Mouse (Mus musculus): ENCODE measurements at regions not wholly inside any gene's neighbourhood (a gene's known extent, or its start where the extent isn't known, plus 50 kb on each side); places are given as distances from the start of the nearest gene placed in this dataset.
"Not testable (repeated sequence)": the region's sequence is repeated elsewhere in the genome, so short reads cannot be mapped to it uniquely, and the experiment has no call there.

DNA sequence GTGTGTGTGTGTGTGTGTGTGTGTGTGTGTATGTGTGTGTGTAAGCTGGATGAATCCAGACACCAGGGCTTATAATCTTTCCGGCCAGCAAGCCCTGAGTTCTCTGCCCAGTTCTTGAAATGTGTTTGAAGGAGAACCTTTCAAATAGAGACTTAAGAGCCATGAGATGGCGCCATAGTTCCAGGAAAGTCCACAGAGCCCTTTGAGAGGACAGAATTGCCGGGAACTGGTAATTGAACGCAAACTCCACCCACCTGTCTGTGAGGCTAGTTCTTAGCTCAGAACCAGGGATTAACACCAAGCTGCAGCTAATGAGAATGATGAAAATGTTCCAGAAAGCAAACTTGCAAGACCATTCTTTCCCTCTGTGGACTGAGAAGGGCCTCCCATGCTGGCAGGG, 72.2 kb downstream of the Trim42 start:
- no peaks in the 10 kb centered on the region for H3K36me3 ChIP-seq (ENCODE audit: control insufficient read depth, insufficient read depth, low read length)
- 10% methylated on average over 4 of the region's 4 CpGs for WGBS
- no peak overlapping the region for H3K9ac ChIP-seq (ENCODE audit: low read depth, low read length)
- H3K4me1 ChIP-seq (ENCODE audit: control insufficient read depth, insufficient read depth, low read length): no peaks in the 10 kb centered on the region
- H3K4me3 ChIP-seq (ENCODE audit: low read length): no peak overlapping the region
- ATAC-seq: 0 out of 2 replicates have a peak, but pooled peaks have one; percentile 52
- H3K27me3 ChIP-seq (replicated peaks; ENCODE audit: control insufficient read depth, insufficient read depth, low read length): no peaks in the 10 kb centered on the region
- no peak overlapping the region for H3K27ac ChIP-seq (ENCODE audit: low read length)
- H3K9me3 ChIP-seq (ENCODE audit: control insufficient read depth, low read length): no peaks in the 10 kb centered on the region
- no peak overlapping the region for H3K4me2 ChIP-seq (ENCODE audit: low read depth, low read length)

DNA sequence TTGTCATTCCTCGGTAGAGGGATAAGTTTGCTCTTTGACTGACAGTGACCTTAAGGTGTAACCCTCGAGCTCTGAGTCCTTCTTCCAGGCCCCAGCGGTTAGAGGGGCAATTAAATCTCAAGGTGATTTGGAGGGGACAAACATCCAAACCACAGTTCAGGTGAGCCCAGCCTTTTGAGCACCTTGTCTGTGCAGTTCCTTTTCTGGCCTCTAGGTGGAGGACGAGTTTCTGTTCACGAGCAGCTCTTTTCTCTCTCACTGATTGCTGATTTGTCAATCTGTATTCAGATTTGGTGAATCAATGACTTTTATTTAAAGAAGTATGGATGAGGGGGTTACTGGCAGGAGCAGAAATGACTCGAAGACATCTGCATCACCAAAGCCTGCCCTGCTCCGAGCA, 74.0 kb downstream of the Trim42 start:
- Histone ChIP-seq H3K4me1 (ENCODE audit: control insufficient read depth, insufficient read depth, low read length) (no peaks in the 10 kb centered on the region), H3K27ac (ENCODE audit: low read length) (no peak overlapping the region), H3K4me2 (ENCODE audit: low read depth, low read length) (no peak overlapping the region), H3K36me3 (ENCODE audit: control insufficient read depth, insufficient read depth, low read length) (no peaks in the 10 kb centered on the region), H3K9ac (ENCODE audit: low read depth, low read length) (no peak overlapping the region), H3K9me3 (ENCODE audit: control insufficient read depth, low read length) (no peaks in the 10 kb centered on the region), H3K27me3 (replicated peaks; ENCODE audit: control insufficient read depth, insufficient read depth, low read length) (no peaks in the 10 kb centered on the region), H3K4me3 (ENCODE audit: low read length) (no peak overlapping the region)
- ATAC-seq: no peak
- 26% methylated on average over 7 of the region's 7 CpGs for WGBS

DNA sequence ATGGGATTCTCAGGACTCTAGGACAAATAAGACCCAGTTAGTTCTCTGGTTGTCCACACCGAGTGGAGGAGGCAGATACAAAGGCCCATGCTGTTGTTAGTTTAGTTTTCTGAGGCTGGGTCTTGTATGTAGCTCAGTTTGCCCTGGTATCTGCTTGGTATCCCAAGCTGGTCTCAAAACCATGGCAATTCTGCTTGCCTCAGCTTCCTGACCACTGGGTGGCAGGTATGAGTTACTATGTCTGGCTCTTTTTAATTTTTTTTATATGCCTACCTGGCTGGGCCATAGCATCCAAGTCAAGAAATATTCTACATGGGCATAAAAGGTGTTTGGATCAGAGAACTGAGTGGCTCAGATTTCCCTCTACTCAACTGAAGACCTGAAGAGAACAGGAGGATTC, 77.9 kb downstream of the Trim42 start:
- no peak for ATAC-seq
- H3K9me3 ChIP-seq (ENCODE audit: control insufficient read depth, low read length): no peaks in the 10 kb centered on the region
- H3K27me3 ChIP-seq (replicated peaks; ENCODE audit: control insufficient read depth, insufficient read depth, low read length): no peaks in the 10 kb centered on the region
- H3K9ac ChIP-seq (ENCODE audit: low read depth, low read length): no peak overlapping the region
- H3K36me3 ChIP-seq (ENCODE audit: control insufficient read depth, insufficient read depth, low read length): no peaks in the 10 kb centered on the region
- no peak overlapping the region for H3K4me2 ChIP-seq (ENCODE audit: low read depth, low read length)
- H3K27ac ChIP-seq (ENCODE audit: low read length): no peak overlapping the region
- WGBS: 70% methylated on average over 1 of the region's 1 CpGs
- no peak overlapping the region for H3K4me3 ChIP-seq (ENCODE audit: low read length)
- no peaks in the 10 kb centered on the region for H3K4me1 ChIP-seq (ENCODE audit: control insufficient read depth, insufficient read depth, low read length)

DNA sequence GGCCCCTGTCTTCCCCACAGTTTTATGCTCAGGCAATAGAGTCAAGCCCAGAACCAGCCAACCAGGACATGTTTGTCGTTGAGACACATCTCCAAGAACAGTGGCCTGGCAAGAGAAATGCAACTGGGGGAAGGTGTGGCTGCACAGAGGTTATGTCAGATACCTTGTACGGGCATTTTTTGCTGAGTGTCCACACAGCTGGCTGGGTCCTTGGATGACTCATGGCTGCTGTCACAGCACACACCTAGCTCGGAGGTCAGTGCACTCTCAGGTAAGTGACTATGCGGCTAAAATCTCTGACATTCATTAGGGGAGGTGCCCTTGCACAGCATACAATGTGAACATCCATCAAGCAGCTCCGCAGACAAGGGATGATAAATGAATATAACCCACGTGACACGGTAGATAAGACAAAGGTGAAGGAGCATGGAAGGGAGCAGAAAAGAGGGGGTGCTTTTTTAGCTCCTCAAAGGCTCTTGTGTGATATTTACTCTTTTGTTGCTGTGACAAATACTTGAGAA, 85.4 kb downstream of the Trim42 start:
- Histone ChIP-seq H3K27me3 (replicated peaks; ENCODE audit: control insufficient read depth, insufficient read depth, low read length) (no peaks in the 10 kb centered on the region), H3K9ac (ENCODE audit: low read depth, low read length) (no peak overlapping the region), H3K27ac (ENCODE audit: low read length) (no peak overlapping the region), H3K4me1 (ENCODE audit: control insufficient read depth, insufficient read depth, low read length) (peaks cover 2% of the 10 kb centered on the region; the same call in 1 of the 2 replicates), H3K4me2 (ENCODE audit: low read depth, low read length) (no peak overlapping the region), H3K4me3 (ENCODE audit: low read length) (no peak overlapping the region), H3K9me3 (ENCODE audit: control insufficient read depth, low read length) (no peaks in the 10 kb centered on the region), H3K36me3 (ENCODE audit: control insufficient read depth, insufficient read depth, low read length) (no peaks in the 10 kb centered on the region)
- ATAC-seq: peak; percentile 79
- WGBS: 42% methylated on average over 7 of the region's 7 CpGs

DNA sequence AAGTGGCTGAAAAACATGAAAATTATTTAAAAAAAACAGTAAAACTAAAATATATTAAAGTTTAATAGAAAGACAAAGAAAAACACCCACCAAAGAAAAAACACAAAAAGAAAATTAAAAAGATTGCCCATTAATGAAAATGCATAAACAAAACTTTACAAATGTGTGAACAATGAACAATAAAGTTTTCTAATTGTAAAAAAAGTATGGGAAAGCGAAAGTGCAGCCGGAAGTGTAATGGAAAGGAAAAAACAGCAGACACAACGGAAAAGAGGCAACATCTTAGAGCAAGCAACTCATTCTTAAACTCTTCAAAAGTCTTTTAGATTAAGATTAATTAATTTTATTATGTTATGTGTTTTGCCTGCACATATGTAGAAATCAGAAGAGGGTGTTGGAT, 87.7 kb downstream of the Trim42 start:
- Histone ChIP-seq H3K4me1 (ENCODE audit: control insufficient read depth, insufficient read depth, low read length) (peaks cover 2% of the 10 kb centered on the region; the same call in 1 of the 2 replicates), H3K36me3 (ENCODE audit: control insufficient read depth, insufficient read depth, low read length) (no peaks in the 10 kb centered on the region), H3K27ac (ENCODE audit: low read length) (no peak overlapping the region), H3K9ac (ENCODE audit: low read depth, low read length) (no peak overlapping the region), H3K4me3 (ENCODE audit: low read length) (no peak overlapping the region), H3K27me3 (replicated peaks; ENCODE audit: control insufficient read depth, insufficient read depth, low read length) (no peaks in the 10 kb centered on the region), H3K9me3 (ENCODE audit: control insufficient read depth, low read length) (no peaks in the 10 kb centered on the region), H3K4me2 (ENCODE audit: low read depth, low read length) (no peak overlapping the region)
- ATAC-seq: no peak
- 92% methylated on average over 3 of the region's 3 CpGs for whole genome bisulfite sequencing

DNA sequence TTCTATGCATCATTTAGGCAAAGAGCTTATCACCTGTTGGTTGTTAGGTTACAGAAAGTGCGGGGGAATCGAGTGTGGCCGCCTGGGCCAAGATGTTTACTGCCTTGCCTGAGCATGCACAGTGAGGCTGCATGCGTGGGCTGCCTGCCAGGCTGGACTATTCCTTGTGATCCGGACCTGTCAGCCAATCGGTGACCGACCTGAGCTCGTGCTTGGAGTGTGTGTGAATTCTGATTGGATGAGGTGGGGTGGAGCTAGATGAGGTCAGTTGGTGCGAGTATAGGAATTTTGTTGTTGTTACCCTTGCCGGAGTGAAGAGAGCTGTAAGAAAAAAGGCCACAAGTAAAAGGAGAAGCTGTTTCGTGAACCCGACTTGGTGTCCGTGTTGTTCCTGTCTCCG, 94.3 kb downstream of the Trim42 start:
- not testable (repeated sequence) for H3K9me3 ChIP-seq (ENCODE audit: control insufficient read depth, low read length); H3K4me2 ChIP-seq (ENCODE audit: low read depth, low read length); H3K27me3 ChIP-seq (replicated peaks; ENCODE audit: control insufficient read depth, insufficient read depth, low read length); ATAC-seq; H3K36me3 ChIP-seq (ENCODE audit: control insufficient read depth, insufficient read depth, low read length); H3K4me3 ChIP-seq (ENCODE audit: low read length); H3K27ac ChIP-seq (ENCODE audit: low read length); H3K9ac ChIP-seq (ENCODE audit: low read depth, low read length); H3K4me1 ChIP-seq (ENCODE audit: control insufficient read depth, insufficient read depth, low read length)
- WGBS: 82% methylated on average over 14 of the region's 14 CpGs

DNA sequence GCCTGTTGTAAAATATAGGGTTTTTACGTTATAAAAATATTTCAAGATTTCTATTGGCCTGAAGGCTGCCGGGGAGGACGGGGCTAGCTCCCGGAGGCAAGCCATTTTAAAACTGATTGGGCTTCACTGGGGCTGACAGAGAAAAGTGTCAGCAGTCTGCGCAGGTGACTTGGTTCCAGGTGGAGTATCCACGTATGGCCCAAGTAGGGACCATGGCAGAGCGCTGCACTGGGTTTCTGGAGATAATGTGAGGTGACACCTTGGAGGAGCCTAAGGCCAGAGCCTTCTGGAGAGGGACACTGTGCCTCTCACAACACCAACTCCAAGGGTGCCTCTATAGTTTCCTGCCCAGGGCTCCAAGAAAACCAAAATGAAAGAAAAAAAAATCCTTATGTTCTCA, 95.9 kb downstream of the Trim42 start:
- H3K4me1 ChIP-seq (ENCODE audit: control insufficient read depth, insufficient read depth, low read length): no peaks in the 10 kb centered on the region
- no peak overlapping the region for H3K9ac ChIP-seq (ENCODE audit: low read depth, low read length)
- no peaks in the 10 kb centered on the region for H3K36me3 ChIP-seq (ENCODE audit: control insufficient read depth, insufficient read depth, low read length)
- H3K9me3 ChIP-seq (ENCODE audit: control insufficient read depth, low read length): no peaks in the 10 kb centered on the region
- WGBS: 83% methylated on average over 7 of the region's 7 CpGs
- H3K27me3 ChIP-seq (replicated peaks; ENCODE audit: control insufficient read depth, insufficient read depth, low read length): no peaks in the 10 kb centered on the region
- no peak overlapping the region for H3K4me3 ChIP-seq (ENCODE audit: low read length)
- no peak overlapping the region for H3K27ac ChIP-seq (ENCODE audit: low read length)
- no peak overlapping the region for H3K4me2 ChIP-seq (ENCODE audit: low read depth, low read length)
- no peak for ATAC-seq

DNA sequence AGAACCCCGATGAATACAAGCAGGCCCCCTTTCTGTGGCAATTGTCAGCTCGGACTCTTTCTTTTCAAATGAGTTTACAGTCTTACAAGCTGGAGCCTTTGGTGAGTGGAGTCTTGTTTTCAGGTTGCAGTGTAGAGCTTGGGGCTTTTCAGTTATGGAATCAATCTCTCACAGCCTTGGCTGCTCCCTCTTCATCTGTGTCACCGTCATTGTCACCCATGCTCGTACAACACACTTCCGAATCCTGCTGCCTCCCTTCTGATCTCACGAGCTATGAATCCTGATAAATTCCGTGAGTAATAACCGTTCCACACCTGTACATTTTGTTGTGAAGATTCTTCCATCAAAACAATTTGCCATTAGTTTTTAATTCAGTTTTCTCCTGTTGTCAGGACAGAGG, 97.7 kb downstream of the Trim42 start:
- no peak overlapping the region for H3K4me2 ChIP-seq (ENCODE audit: low read depth, low read length)
- 92% methylated on average over 8 of the region's 8 CpGs for whole genome bisulfite sequencing
- no peaks in the 10 kb centered on the region for H3K36me3 ChIP-seq (ENCODE audit: control insufficient read depth, insufficient read depth, low read length)
- H3K4me3 ChIP-seq (ENCODE audit: low read length): no peak overlapping the region
- ATAC-seq: no peak
- H3K27me3 ChIP-seq (replicated peaks; ENCODE audit: control insufficient read depth, insufficient read depth, low read length): no peaks in the 10 kb centered on the region
- no peak overlapping the region for H3K27ac ChIP-seq (ENCODE audit: low read length)
- no peaks in the 10 kb centered on the region for H3K9me3 ChIP-seq (ENCODE audit: control insufficient read depth, low read length)
- H3K4me1 ChIP-seq (ENCODE audit: control insufficient read depth, insufficient read depth, low read length): no peaks in the 10 kb centered on the region
- H3K9ac ChIP-seq (ENCODE audit: low read depth, low read length): no peak overlapping the region

DNA sequence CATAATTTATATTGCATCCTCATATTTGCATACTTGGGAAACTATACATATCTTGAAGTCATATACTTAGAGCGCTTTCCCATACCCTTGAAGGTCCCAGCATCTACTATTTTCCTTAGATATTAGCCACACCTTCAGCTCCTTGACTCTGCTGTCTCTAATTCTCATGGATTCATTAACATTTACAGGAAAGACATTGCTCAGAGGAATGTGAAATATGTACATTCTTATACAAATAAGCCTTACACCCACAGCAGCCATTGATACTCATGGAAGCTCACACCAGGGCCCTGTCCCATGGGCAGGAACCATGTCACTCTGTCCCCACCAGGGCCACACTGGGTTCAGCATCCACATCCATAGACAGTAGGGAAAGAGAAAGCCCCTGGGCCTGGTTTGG, 122.1 kb downstream of the Trim42 start:
- H3K27me3 ChIP-seq (replicated peaks; ENCODE audit: control insufficient read depth, insufficient read depth, low read length): no peaks in the 10 kb centered on the region
- no peaks in the 10 kb centered on the region for H3K4me1 ChIP-seq (ENCODE audit: control insufficient read depth, insufficient read depth, low read length)
- no peaks in the 10 kb centered on the region for H3K36me3 ChIP-seq (ENCODE audit: control insufficient read depth, insufficient read depth, low read length)
- no peak overlapping the region for H3K4me2 ChIP-seq (ENCODE audit: low read depth, low read length)
- H3K9ac ChIP-seq (ENCODE audit: low read depth, low read length): no peak overlapping the region
- H3K4me3 ChIP-seq (ENCODE audit: low read length): no peak overlapping the region
- no peak overlapping the region for H3K27ac ChIP-seq (ENCODE audit: low read length)
- H3K9me3 ChIP-seq (ENCODE audit: control insufficient read depth, low read length): no peaks in the 10 kb centered on the region
- WGBS: 95% methylated on average over 1 of the region's 1 CpGs
- ATAC-seq: no peak

DNA sequence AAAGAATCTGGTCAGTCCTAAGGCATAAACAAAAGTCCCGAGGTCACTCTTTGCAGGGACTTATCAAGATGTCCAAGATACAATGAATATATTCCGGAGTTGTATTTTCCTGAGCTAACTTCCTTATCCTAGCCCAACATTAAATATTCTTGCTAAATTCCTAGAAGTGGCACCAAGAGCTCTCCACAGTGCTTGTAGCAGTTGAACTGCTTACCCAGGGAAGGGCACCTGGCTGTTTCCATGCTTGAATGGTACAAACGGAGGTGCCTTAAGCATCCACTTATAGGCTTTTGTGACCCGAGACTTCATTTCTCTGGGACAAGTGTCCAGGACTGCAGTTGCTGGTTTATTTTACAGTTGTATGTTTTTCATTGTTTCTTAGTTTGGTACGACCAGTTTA, 115.1 kb upstream of the Slc25a36 start:
- 81% methylated on average over 5 of the region's 5 CpGs for WGBS
- Histone ChIP-seq H3K9me3 (ENCODE audit: control insufficient read depth, low read length) (no peaks in the 10 kb centered on the region), H3K36me3 (ENCODE audit: control insufficient read depth, insufficient read depth, low read length) (no peaks in the 10 kb centered on the region), H3K9ac (ENCODE audit: low read depth, low read length) (no peak overlapping the region), H3K4me2 (ENCODE audit: low read depth, low read length) (no peak overlapping the region), H3K4me1 (ENCODE audit: control insufficient read depth, insufficient read depth, low read length) (no peaks in the 10 kb centered on the region), H3K27me3 (replicated peaks; ENCODE audit: control insufficient read depth, insufficient read depth, low read length) (no peaks in the 10 kb centered on the region), H3K27ac (ENCODE audit: low read length) (no peak overlapping the region), H3K4me3 (ENCODE audit: low read length) (no peak overlapping the region)
- no peak for ATAC-seq

Data from intestine, embryonic 16.5 days (tissue).